Mouse (Mus musculus) heart, embryonic 12.5 days (tissue): ENCODE measurements at regions not wholly inside any gene's neighbourhood (a gene's known extent, or its start where the extent isn't known, plus 50 kb on each side); places are given as distances from the start of the nearest gene placed in this dataset.

Experiments
- ATAC-seq: fragments of 200-750 bp; cut with Nextera tagmentation; 2 replicates; pipeline ENCODE4 v1.8.0; 2017; ENCODE audit warnings: moderate TSS enrichment, moderate library complexity; ENCODE audit not compliant: insufficient number of reproducible peaks, low FRiP score
- H3K27ac ChIP-seq: fragments of 300-500 bp; sonication (generic); 2 replicates; pipeline ENCODE4 v1.5.1; 2016; ENCODE audit warnings: mild to moderate bottlenecking, moderate library complexity; ENCODE audit not compliant: poor library complexity, severe bottlenecking
- H3K27me3 ChIP-seq: fragments of 300-500 bp; sonication (generic); replicated peaks from 2 replicates; pipeline ENCODE4 v1.6.1; 2016; ENCODE audit warnings: mild to moderate bottlenecking, moderate library complexity
- H3K36me3 ChIP-seq: fragments of 300-500 bp; sonication (generic); 2 replicates; pipeline ENCODE4 v1.6.1; 2016; ENCODE audit warnings: mild to moderate bottlenecking, moderate library complexity
- H3K4me1 ChIP-seq: fragments of 300-500 bp; sonication (generic); replicated peaks from 2 replicates; pipeline ENCODE4 v1.6.1; 2016; ENCODE audit warnings: mild to moderate bottlenecking
- H3K4me2 ChIP-seq: fragments of 300-500 bp; sonication (generic); 2 replicates; pipeline ENCODE4 v1.6.1; 2016; ENCODE audit warnings: mild to moderate bottlenecking, moderate library complexity
- H3K4me3 ChIP-seq: fragments of 300-500 bp; sonication (generic); 2 replicates; pipeline ENCODE4 v1.5.1; 2016; ENCODE audit warnings: mild to moderate bottlenecking
- H3K9ac ChIP-seq: fragments of 300-500 bp; sonication (generic); 2 replicates; pipeline ENCODE4 v1.6.1; 2016; ENCODE audit warnings: mild to moderate bottlenecking, moderate library complexity
- H3K9me3 ChIP-seq: fragments of 300-500 bp; sonication (generic); replicated peaks from 2 replicates; pipeline ENCODE4 v1.6.1; 2016; ENCODE audit warnings: mild to moderate bottlenecking, moderate library complexity
- WGBS: fragments of 180-500 bp; shearing (Covaris S2); methylation state at CpG from one replicate; pipeline ENCODE4 v1.1.7; 2016; 5-methylcytosine and 5-hydroxymethylcytosine counted together

GRCm38 (mm10) chr4:9031634-9032033 lies 792.8 kb upstream of the Car8 start:
- Histone ChIP-seq H3K36me3 (no peaks in the 10 kb centered on the region), H3K4me2 (no peak overlapping the region), H3K9ac (no peak overlapping the region), H3K4me3 (no peak overlapping the region), H3K4me1 (peaks cover 35% of the 10 kb centered on the region), H3K27me3 (no peaks in the 10 kb centered on the region), H3K27ac (no peak overlapping the region), H3K9me3 (no peaks in the 10 kb centered on the region)
- 55% methylated on average over 6 of the region's 6 CpGs for WGBS
- ATAC-seq, result no peak

- Histone ChIP-seq H3K9ac (no peak overlapping the region), H3K4me2 (peak overlapping the region; percentile 86), H3K4me1 (peaks cover 19% of the 10 kb centered on the region), H3K4me3 (no peak overlapping the region; the same call in 1 of the 2 replicates), H3K27ac (no peak overlapping the region), H3K9me3 (no peaks in the 10 kb centered on the region), H3K36me3 (no peaks in the 10 kb centered on the region), H3K27me3 (no peaks in the 10 kb centered on the region)
- ATAC-seq, result no peak
- 28% methylated on average over 6 of the region's 6 CpGs for WGBS
These were observed 790.1 kb upstream of the Car8 start for GRCm38 (mm10) chr4:9028946-9029345.

- WGBS, result under 1% methylated on average over 12 of the region's 12 CpGs
- Histone ChIP-seq H3K9me3 (no peaks in the 10 kb centered on the region), H3K27me3 (no peaks in the 10 kb centered on the region), H3K4me2 (peak overlapping the region; percentile 86), H3K36me3 (no peaks in the 10 kb centered on the region), H3K4me3 (peak overlapping the region; percentile 53), H3K27ac (peak overlapping the region; percentile 59; the same call in 1 of the 2 replicates), H3K4me1 (peaks cover 19% of the 10 kb centered on the region), H3K9ac (peak overlapping the region; percentile 77)
- no peak for ATAC-seq
These were observed 789.6 kb upstream of the Car8 start for GRCm38 (mm10) chr4:9028475-9028874.

DNA sequence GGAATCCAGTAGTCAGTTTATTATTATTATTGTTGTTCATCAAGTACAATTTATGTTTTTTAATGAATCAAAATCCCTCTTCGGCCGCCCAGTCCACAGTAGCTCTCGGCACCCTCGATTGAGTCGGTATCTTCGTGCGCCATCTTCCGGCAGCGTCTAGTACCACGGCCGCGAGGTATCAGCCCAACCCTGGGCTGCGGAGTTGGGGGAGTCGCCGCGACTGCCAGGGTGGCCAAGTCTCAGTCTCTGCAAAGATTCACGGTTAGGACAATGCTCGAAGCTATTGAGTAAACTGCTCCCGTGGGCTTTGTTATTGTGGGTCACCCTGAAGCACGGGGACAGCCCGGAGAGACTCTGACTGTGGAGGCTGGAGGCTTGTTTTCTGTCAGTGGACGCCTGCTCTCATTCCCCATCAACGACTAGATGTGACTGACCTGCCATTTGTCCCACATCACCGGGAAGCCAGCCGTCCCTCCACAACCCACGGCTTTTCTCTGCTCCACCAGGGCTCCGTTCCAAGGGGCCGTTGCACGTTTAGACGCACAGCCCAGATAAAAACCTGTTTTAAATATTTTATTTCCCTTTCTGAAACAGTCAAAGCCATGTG lies 789.1 kb upstream of the Car8 start:
- ATAC-seq, result peak; percentile 73
- Histone ChIP-seq H3K27me3 (no peaks in the 10 kb centered on the region), H3K4me2 (peak overlapping the region; percentile 86), H3K4me3 (peak overlapping the region; percentile 53), H3K36me3 (no peaks in the 10 kb centered on the region), H3K9ac (peak overlapping the region; percentile 77), H3K9me3 (no peaks in the 10 kb centered on the region), H3K27ac (peak overlapping the region; percentile 59), H3K4me1 (peaks cover 19% of the 10 kb centered on the region)
- under 1% methylated on average over 30 of the region's 30 CpGs for WGBS

DNA sequence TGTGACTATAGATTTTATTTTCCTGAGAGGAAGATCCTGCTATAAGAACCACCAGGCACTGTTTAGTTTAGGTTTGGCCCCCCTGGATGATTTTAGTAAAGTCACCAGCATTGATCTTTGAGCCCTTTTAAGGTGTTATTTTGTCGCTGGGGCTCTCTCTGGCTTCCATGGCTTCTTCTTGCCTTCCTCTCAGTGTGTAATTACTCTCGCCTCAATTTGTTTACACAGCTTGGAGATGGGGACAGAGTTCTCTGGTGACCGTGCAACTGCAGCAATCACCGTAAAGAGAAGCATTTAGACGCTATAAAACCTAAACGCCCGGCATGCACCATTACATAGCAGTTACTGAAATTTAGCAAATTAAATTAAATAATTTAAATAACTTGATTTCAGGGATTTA lies 788.5 kb upstream of the Car8 start:
- no peak for ATAC-seq

GRCm38 (mm10) chr4:9026841-9027240 lies 788.0 kb upstream of the Car8 start:
- Histone ChIP-seq H3K9ac (no peak overlapping the region), H3K4me3 (no peak overlapping the region), H3K27me3 (no peaks in the 10 kb centered on the region), H3K4me1 (peaks cover 19% of the 10 kb centered on the region), H3K9me3 (no peaks in the 10 kb centered on the region), H3K27ac (no peak overlapping the region), H3K4me2 (no peak overlapping the region), H3K36me3 (no peaks in the 10 kb centered on the region)
- no peak for ATAC-seq
- WGBS, result 71% methylated on average over 16 of the region's 16 CpGs

More for the DNA sequence above, 788.5 kb upstream of the Car8 start:
- no peaks in the 10 kb centered on the region for H3K27me3 ChIP-seq
- 23% methylated on average over 7 of the region's 7 CpGs for WGBS
- peak overlapping the region; percentile 86 for H3K4me2 ChIP-seq
- peaks cover 19% of the 10 kb centered on the region for H3K4me1 ChIP-seq
- H3K36me3 ChIP-seq, result no peaks in the 10 kb centered on the region
- no peak overlapping the region for H3K27ac ChIP-seq
- H3K9me3 ChIP-seq, result no peaks in the 10 kb centered on the region
- H3K4me3 ChIP-seq, result no peak overlapping the region
- no peak overlapping the region for H3K9ac ChIP-seq

DNA sequence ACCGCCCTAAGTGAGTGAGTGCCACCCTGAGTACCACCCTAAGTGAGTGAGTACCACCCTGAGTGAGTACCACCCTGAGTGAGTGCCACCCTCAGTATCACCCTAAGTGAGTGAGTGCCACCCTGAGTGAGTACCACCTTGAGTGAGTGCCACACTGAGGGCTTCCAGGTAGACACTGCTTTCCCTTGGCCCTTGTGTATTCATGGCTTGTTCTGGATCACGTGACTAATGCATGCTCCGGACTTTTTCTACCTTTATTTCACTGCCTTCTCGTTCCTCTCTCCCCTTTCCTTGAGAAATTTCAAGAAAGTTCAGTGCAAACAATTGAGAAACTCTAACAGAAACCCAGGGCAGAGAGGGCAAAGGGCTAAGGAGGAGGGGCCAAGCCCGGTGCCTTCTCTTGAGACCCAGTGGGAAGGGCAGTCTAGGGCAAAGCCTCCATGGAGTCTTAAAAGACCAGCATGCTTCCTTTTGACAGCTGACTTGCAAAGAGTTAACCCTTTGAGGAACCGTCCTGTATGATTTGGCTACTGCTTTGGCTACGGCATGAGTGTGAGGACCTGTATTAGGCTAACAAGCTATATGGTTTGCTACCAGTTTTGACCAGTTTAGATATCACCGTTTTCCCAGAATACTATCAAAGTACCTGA lies 787.1 kb upstream of the Car8 start:
- no peaks in the 10 kb centered on the region for H3K9me3 ChIP-seq
- H3K27me3 ChIP-seq, result no peaks in the 10 kb centered on the region
- H3K4me3 ChIP-seq, result no peak overlapping the region
- H3K36me3 ChIP-seq, result no peaks in the 10 kb centered on the region
- no peak overlapping the region for H3K9ac ChIP-seq
- H3K27ac ChIP-seq, result no peak overlapping the region
- H3K4me1 ChIP-seq, result peaks cover 19% of the 10 kb centered on the region
- no peak for ATAC-seq
- 59% methylated on average over 8 of the region's 8 CpGs for WGBS
- no peak overlapping the region for H3K4me2 ChIP-seq

- H3K27me3 ChIP-seq, result no peaks in the 10 kb centered on the region
- ATAC-seq, result no peak
- no peaks in the 10 kb centered on the region for H3K36me3 ChIP-seq
- no peak overlapping the region for H3K27ac ChIP-seq
- no peak overlapping the region for H3K4me2 ChIP-seq
- H3K9me3 ChIP-seq, result no peaks in the 10 kb centered on the region
- H3K4me3 ChIP-seq, result no peak overlapping the region
- H3K9ac ChIP-seq, result no peak overlapping the region; the same call in 1 of the 2 replicates
- H3K4me1 ChIP-seq, result peaks cover 19% of the 10 kb centered on the region
- 79% methylated on average over 6 of the region's 6 CpGs for WGBS
These were observed 785.5 kb upstream of the Car8 start for GRCm38 (mm10) chr4:9024216-9024925.

DNA sequence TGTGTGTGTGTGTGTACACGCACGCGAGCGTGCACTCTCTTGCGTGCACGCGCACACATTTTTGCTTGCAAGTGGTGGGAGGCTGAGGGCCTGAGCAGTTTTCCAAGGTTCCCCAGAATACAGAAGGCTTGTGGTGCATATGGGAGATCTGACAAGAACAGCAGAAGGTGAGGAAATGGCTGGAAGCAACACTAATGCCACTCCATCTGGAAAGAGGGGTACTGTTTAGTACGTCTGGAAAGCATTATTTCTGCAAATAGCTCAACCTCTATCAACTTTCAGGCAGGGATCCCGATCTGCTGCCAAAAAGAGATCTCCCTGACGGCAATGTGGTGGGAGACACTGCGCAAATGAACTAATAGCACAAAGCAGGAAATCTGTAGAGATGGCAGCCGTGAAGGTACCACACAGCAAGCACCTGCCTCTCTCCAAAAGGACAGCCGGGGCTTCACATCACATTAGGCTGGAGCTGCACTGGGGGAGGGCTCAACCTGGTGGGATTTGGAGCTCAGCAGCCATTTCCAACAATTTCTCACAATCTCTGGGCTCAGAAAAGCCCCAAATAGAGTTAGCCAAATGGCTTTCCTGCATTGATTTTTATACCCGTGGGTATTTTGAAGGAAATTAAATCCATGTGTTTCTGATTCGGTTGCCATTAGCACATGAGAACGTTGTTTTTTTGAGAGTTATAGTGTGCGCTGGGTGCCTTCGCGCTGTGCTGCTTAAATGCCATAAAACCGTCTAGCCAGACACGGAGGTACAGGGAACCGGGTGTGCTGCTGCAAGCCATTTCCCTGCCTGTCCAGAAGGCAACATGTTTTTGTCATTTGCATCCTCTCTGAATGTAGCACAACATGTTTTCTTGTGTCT lies 780.6 kb upstream of the Car8 start:
- Histone ChIP-seq H3K36me3 (no peaks in the 10 kb centered on the region), H3K9ac (no peak overlapping the region), H3K9me3 (no peaks in the 10 kb centered on the region), H3K27me3 (no peaks in the 10 kb centered on the region), H3K27ac (no peak overlapping the region), H3K4me3 (no peak overlapping the region), H3K4me1 (peaks cover 23% of the 10 kb centered on the region), H3K4me2 (no peak overlapping the region)
- 82% methylated on average over 22 of the region's 22 CpGs for WGBS
- ATAC-seq, result no peak

GRCm38 (mm10) chr4:9018236-9018635 lies 779.4 kb upstream of the Car8 start:
- WGBS, result 85% methylated on average over 2 of the region's 2 CpGs
- no peaks in the 10 kb centered on the region for H3K36me3 ChIP-seq
- H3K9me3 ChIP-seq, result no peaks in the 10 kb centered on the region
- no peak for ATAC-seq
- H3K9ac ChIP-seq, result no peak overlapping the region
- H3K4me1 ChIP-seq, result peaks cover 23% of the 10 kb centered on the region
- no peak overlapping the region for H3K27ac ChIP-seq
- no peak overlapping the region for H3K4me2 ChIP-seq
- H3K4me3 ChIP-seq, result no peak overlapping the region
- no peaks in the 10 kb centered on the region for H3K27me3 ChIP-seq
